Mouse (Mus musculus): ENCODE results near the gene Uimc1.

The Uimc1 gene

GRCm38 (mm10) chr13:54995161-54995560, 104.9 kb downstream of the Uimc1 start:
- DNase-seq (ENCODE audit: low spot score in 2 of 2): no peak

GRCm38 (mm10) chr13:54994576-54994975, 105.5 kb downstream of the Uimc1 start:
- no peak for DNase-seq (ENCODE audit: low spot score in 2 of 2)

- no peak for DNase-seq (ENCODE audit: low spot score in 2 of 2)
Measured at GRCm38 (mm10) chr13:54992215-54992614, 107.9 kb downstream of the Uimc1 start.

- DNase-seq (ENCODE audit: low spot score in 2 of 2): no peak
Measured at GRCm38 (mm10) chr13:54988181-54988760, 111.8 kb downstream of the Uimc1 start.

GRCm38 (mm10) chr13:54987405-54987804, 112.7 kb downstream of the Uimc1 start:
- DNase-seq (ENCODE audit: low spot score in 2 of 2): no peak

GRCm38 (mm10) chr13:54983614-54984013, 116.5 kb downstream of the Uimc1 start:
- no peak for DNase-seq (ENCODE audit: low spot score in 2 of 2)

GRCm38 (mm10) chr13:54983001-54983400, 117.1 kb downstream of the Uimc1 start:
- DNase-seq (ENCODE audit: low spot score in 2 of 2): no peak

GRCm38 (mm10) chr13:54980957-54981356, 119.1 kb downstream of the Uimc1 start:
- no peak for DNase-seq (ENCODE audit: low spot score in 2 of 2)

GRCm38 (mm10) chr13:54978804-54979203, 121.3 kb downstream of the Uimc1 start:
- no peak for DNase-seq (ENCODE audit: low spot score in 2 of 2)
